Mouse (Mus musculus): ENCODE results near the gene Utp18. TPM values are rescaled to one million over a fixed set of nuclear protein-coding genes. Genes with fewer than 3 reads are reported as not detected.
"Not testable (repeated sequence)": the region's sequence is repeated elsewhere in the genome, so short reads cannot be mapped to it uniquely, and the experiment has no call there.

Utp18 gene
- 32.3 and 38.1 TPM in 2 replicates for polyA plus RNA-seq (2016; fragmentation: Nextera tagmentation; extraction: Ambion mirVana)

GRCm38 (mm10) chr11:93885572-93886410 is at the start of gene Utp18, which contains the start of gene Mbtd1:
Gene Utp18, minus strand, starts transcription at chr11:93885766.
Gene Mbtd1, plus strand, starts transcription at chr11:93885852.
- Histone ChIP-seq H3K4me1 (peaks cover 32% of the 10 kb centered on the region), H3K4me3 (peak within 1 kb of the TSS; percentile 98), H3K27me3 (ENCODE audit: low read depth, poor library complexity, severe bottlenecking) (no peaks in the 10 kb centered on the region), H3K36me3 (peaks cover 36% of the 10 kb centered on the region), H3K27ac (replicated peaks) (peak within 1 kb of the TSS; percentile 99), H3K9me3 (replicated peaks) (no peaks in the 10 kb centered on the region)
- peak; percentile 98 for DNase-seq (ENCODE audit: low spot score)
- WGBS = under 1% methylated on average over 83 of the region's 83 CpGs

- Histone ChIP-seq H3K27me3 (ENCODE audit: low read depth, poor library complexity, severe bottlenecking) (no peaks in the 10 kb centered on the region), H3K9me3 (replicated peaks) (no peaks in the 10 kb centered on the region), H3K36me3 (peaks cover 99% of the 10 kb centered on the region), H3K4me1 (no peaks in the 10 kb centered on the region), H3K27ac (replicated peaks) (no peak overlapping the region), H3K4me3 (no peak overlapping the region)
- DNase-seq (ENCODE audit: low spot score) = no peak
Observed at GRCm38 (mm10) chr11:93929106-93929505, 43.5 kb upstream of the Utp18 start.

DNA sequence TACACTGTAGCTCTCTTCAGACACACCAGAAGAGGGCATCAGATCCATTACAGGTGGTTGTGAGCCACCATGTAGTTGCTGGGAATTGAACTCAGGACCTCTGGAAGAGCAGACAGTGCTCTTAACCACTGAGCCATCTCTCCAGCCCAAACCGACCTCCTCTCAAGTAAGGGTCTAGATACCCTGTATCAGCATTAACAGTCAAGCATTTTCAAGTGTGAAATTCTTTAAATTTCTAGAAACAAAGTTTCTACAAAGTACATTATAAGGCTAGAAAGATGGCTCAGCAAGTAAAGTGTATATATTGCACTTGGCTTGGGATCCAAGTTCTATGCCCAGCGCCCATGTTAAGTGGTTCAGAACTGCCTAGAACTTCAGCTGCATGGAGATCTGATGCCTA is 29.5 kb upstream of the Utp18 start:
- H3K27ac ChIP-seq (replicated peaks); H3K9me3 ChIP-seq (replicated peaks); DNase-seq (ENCODE audit: low spot score); H3K4me1 ChIP-seq; H3K4me3 ChIP-seq; H3K27me3 ChIP-seq (ENCODE audit: low read depth, poor library complexity, severe bottlenecking): not testable (repeated sequence)
- peaks cover 98% of the 10 kb centered on the region for H3K36me3 ChIP-seq
- WGBS = 95% methylated on average over 2 of the region's 2 CpGs

GRCm38 (mm10) chr11:93911603-93912002 is 26.0 kb upstream of the Utp18 start:
- WGBS = 94% methylated on average over 3 of the region's 3 CpGs
- no peak overlapping the region for H3K4me3 ChIP-seq
- peaks cover 98% of the 10 kb centered on the region for H3K36me3 ChIP-seq
- no peaks in the 10 kb centered on the region for H3K4me1 ChIP-seq
- H3K27ac ChIP-seq (replicated peaks) = no peak overlapping the region
- no peaks in the 10 kb centered on the region for H3K27me3 ChIP-seq (ENCODE audit: low read depth, poor library complexity, severe bottlenecking)
- no peaks in the 10 kb centered on the region for H3K9me3 ChIP-seq (replicated peaks)
- DNase-seq (ENCODE audit: low spot score) = no peak

- H3K4me1 ChIP-seq = no peaks in the 10 kb centered on the region
- no peaks in the 10 kb centered on the region for H3K27me3 ChIP-seq (ENCODE audit: low read depth, poor library complexity, severe bottlenecking)
- WGBS = 92% methylated on average over 9 of the region's 9 CpGs
- no peak overlapping the region for H3K4me3 ChIP-seq
- no peak overlapping the region for H3K27ac ChIP-seq (replicated peaks)
- no peaks in the 10 kb centered on the region for H3K9me3 ChIP-seq (replicated peaks)
- DNase-seq (ENCODE audit: low spot score) = no peak
- H3K36me3 ChIP-seq = peaks cover 94% of the 10 kb centered on the region
Observed at GRCm38 (mm10) chr11:93908829-93909228, 23.3 kb upstream of the Utp18 start.

GRCm38 (mm10) chr11:93907839-93908238 is 22.3 kb upstream of the Utp18 start:
- DNase-seq (ENCODE audit: low spot score) = no peak
- Histone ChIP-seq H3K27me3 (ENCODE audit: low read depth, poor library complexity, severe bottlenecking) (no peaks in the 10 kb centered on the region), H3K36me3 (peaks cover 89% of the 10 kb centered on the region), H3K4me3 (no peak overlapping the region), H3K9me3 (replicated peaks) (no peaks in the 10 kb centered on the region), H3K27ac (replicated peaks) (no peak overlapping the region), H3K4me1 (no peaks in the 10 kb centered on the region)
- WGBS = 87% methylated on average over 3 of the region's 3 CpGs

DNA sequence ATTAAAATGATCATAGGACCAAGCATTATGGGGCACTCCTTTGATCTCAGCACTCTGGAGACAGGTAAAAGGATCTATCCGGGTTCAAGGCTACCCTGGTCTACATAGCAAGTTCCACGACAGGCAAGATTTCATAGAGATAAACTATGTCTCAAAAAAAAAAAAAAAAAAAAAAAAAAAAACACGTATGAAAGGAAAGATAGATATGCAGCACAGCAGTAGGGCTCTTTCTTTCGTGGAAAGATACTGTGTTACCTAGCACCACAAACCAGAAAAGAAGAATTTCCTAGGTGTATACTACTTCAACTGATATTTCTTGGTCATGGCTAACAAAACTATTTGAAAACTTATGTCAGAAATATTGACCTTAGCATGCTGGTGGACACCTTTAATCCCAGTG is 21.3 kb upstream of the Utp18 start:
- peaks cover 79% of the 10 kb centered on the region for H3K36me3 ChIP-seq
- no peaks in the 10 kb centered on the region for H3K27me3 ChIP-seq (ENCODE audit: low read depth, poor library complexity, severe bottlenecking)
- no peak overlapping the region for H3K27ac ChIP-seq (replicated peaks)
- no peak overlapping the region for H3K4me3 ChIP-seq
- no peak for DNase-seq (ENCODE audit: low spot score)
- no peaks in the 10 kb centered on the region for H3K9me3 ChIP-seq (replicated peaks)
- 96% methylated on average over 4 of the region's 4 CpGs for WGBS
- H3K4me1 ChIP-seq = no peaks in the 10 kb centered on the region

GRCm38 (mm10) chr11:93897732-93898131 is 12.2 kb upstream of the Utp18 start:
- WGBS = 89% methylated on average over 3 of the region's 3 CpGs
- no peak overlapping the region for H3K27ac ChIP-seq (replicated peaks)
- DNase-seq (ENCODE audit: low spot score) = no peak
- no peaks in the 10 kb centered on the region for H3K9me3 ChIP-seq (replicated peaks)
- H3K36me3 ChIP-seq = peaks cover 41% of the 10 kb centered on the region
- no peaks in the 10 kb centered on the region for H3K4me1 ChIP-seq
- no peak overlapping the region for H3K4me3 ChIP-seq
- H3K27me3 ChIP-seq (ENCODE audit: low read depth, poor library complexity, severe bottlenecking) = no peaks in the 10 kb centered on the region

GRCm38 (mm10) chr11:93887080-93887447 is 1.5 kb upstream of the Utp18 start:
- 12% methylated on average over 4 of the region's 4 CpGs for WGBS
- no peaks in the 10 kb centered on the region for H3K9me3 ChIP-seq (replicated peaks)
- H3K27me3 ChIP-seq (ENCODE audit: low read depth, poor library complexity, severe bottlenecking) = no peaks in the 10 kb centered on the region
- peak overlapping the region; percentile 98 for H3K4me3 ChIP-seq
- DNase-seq (ENCODE audit: low spot score) = no peak
- H3K4me1 ChIP-seq = peaks cover 32% of the 10 kb centered on the region
- H3K27ac ChIP-seq (replicated peaks) = peak overlapping the region; percentile 99
- peaks cover 38% of the 10 kb centered on the region for H3K36me3 ChIP-seq

DNA sequence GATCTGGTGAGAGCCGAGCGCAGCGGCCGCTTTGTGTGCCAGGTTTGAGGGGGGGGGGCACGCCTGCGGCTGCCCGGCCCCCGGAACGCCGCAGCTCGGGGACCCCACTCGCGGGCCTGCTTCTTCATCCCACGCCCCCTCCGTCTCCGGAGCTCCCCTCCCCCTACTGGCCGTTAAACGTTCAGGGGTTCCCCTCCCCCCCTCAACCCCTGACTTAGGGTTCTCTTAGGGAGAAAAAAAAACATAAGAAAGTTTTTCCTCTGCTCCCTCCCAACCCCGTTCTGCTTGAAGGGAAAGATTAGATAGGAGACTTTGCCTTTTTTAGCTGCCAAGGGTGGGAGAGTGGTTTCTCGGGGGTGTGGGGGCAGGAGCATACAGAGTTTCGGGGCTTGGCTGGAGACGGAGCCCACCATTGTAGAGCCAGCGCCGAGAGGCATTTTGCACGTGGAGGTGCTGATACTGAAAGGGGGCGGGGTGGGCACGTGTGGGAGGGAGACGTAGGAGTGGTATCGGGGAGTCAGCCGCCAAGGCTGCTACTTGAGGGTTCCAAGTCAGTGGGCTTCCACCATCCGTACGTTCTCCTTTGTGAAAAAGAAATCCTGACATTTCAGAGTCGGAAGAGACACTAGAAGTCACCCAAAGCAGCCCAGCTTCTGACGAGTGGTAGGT is 979 bp upstream of the Utp18 start:
- Histone ChIP-seq H3K27ac (replicated peaks) (peak overlapping the region; percentile 99), H3K36me3 (peaks cover 36% of the 10 kb centered on the region), H3K9me3 (replicated peaks) (no peaks in the 10 kb centered on the region), H3K4me3 (peak overlapping the region; percentile 98), H3K4me1 (peaks cover 32% of the 10 kb centered on the region), H3K27me3 (ENCODE audit: low read depth, poor library complexity, severe bottlenecking) (no peaks in the 10 kb centered on the region)
- 1% methylated on average over 34 of the region's 34 CpGs for WGBS
- DNase-seq (ENCODE audit: low spot score) = peak; percentile 51

GRCm38 (mm10) chr11:93884901-93885571 is 530 bp downstream of the Utp18 start:
- peak overlapping the region; percentile 99 for H3K27ac ChIP-seq (replicated peaks)
- peaks cover 32% of the 10 kb centered on the region for H3K4me1 ChIP-seq
- H3K27me3 ChIP-seq (ENCODE audit: low read depth, poor library complexity, severe bottlenecking) = no peaks in the 10 kb centered on the region
- DNase-seq (ENCODE audit: low spot score) = peak; percentile 67
- H3K36me3 ChIP-seq = peaks cover 38% of the 10 kb centered on the region
- peak overlapping the region; percentile 98 for H3K4me3 ChIP-seq
- no peaks in the 10 kb centered on the region for H3K9me3 ChIP-seq (replicated peaks)
- under 1% methylated on average over 81 of the region's 81 CpGs for WGBS

DNA sequence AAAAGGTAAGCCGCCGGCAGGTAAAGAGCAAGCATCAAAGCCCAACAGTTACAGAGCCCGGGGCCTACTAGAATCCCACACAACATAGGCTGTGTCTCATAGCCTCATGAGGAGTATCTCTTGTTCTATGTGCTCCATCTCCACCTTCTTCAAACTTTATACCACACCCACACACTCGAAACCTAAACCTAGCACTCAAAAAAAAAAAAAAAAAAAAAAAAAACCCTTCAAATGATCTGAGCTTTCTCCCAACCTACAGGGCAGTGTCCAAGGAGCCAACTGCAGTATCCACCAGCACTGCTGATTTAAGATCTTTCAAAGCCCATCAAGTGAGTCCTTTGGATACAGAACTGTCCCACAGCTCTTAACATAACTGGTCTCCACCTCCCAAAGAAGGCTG is 1.5 kb downstream of the Utp18 start:
- peaks cover 40% of the 10 kb centered on the region for H3K36me3 ChIP-seq

DNA sequence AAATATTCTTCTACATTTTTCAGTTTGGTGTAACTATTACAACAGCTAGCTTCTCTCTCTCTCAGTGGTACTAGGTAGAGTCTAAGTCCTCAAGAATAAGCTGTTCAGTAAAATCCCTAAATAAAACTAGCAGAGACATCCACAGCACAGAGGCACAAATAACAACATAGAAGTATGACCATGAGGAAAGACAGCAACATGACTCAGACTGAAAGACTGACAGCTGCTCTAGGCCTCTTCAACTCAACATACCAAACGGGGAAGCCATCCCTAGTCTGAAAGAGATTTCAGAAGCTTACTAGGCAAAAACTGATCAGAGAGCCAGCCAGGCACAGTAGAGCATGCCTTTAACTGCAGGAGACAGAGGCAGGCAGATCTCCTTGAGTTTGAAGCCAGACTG is 22.9 kb downstream of the Utp18 start:
- WGBS = 85% methylated on average over 1 of the region's 1 CpGs
- Histone ChIP-seq H3K27me3 (ENCODE audit: low read depth, poor library complexity, severe bottlenecking) (no peaks in the 10 kb centered on the region), H3K9me3 (replicated peaks) (no peaks in the 10 kb centered on the region), H3K4me3 (no peak overlapping the region), H3K4me1 (no peaks in the 10 kb centered on the region), H3K36me3 (peaks cover 78% of the 10 kb centered on the region), H3K27ac (replicated peaks) (no peak overlapping the region)
- DNase-seq (ENCODE audit: low spot score) = no peak

More for the DNA sequence above, 1.5 kb downstream of the Utp18 start:
- Histone ChIP-seq H3K27me3 (ENCODE audit: low read depth, poor library complexity, severe bottlenecking) (no peaks in the 10 kb centered on the region), H3K4me3 (peak overlapping the region; percentile 98), H3K27ac (replicated peaks) (no peak overlapping the region), H3K4me1 (peaks cover 32% of the 10 kb centered on the region), H3K9me3 (replicated peaks) (no peaks in the 10 kb centered on the region)
- 91% methylated on average over 4 of the region's 4 CpGs for WGBS
- DNase-seq (ENCODE audit: low spot score) = no peak
